Mouse (Mus musculus) kidney, embryonic 16.5 days (tissue): ENCODE results near the gene Apol6. TPM values are rescaled to one million over a fixed set of nuclear protein-coding genes. Genes with fewer than 3 reads are reported as not detected.
A peak's percentile ranks its signal among the peaks of the same experiment; 100 is the strongest.

Experiments
- ATAC-seq: fragments of 200-750 bp; cut with Nextera tagmentation; 2 replicates; pipeline ENCODE4 v1.8.0; 2017; ENCODE audit warnings: moderate TSS enrichment; ENCODE audit not compliant: low FRiP score, low TSS enrichment
- H3K27ac ChIP-seq: fragments of 300-500 bp; sonication (generic); 2 replicates; pipeline ENCODE4 v1.5.1; 2014; ENCODE audit warnings: low read length
- H3K27me3 ChIP-seq: fragments of 300-500 bp; sonication (generic); 2 replicates; pipeline ENCODE4 v1.6.1; 2014; ENCODE audit warnings: low read length, control low read depth, mixed read lengths; ENCODE audit not compliant: insufficient read depth
- H3K36me3 ChIP-seq: fragments of 300-500 bp; sonication (generic); 2 replicates; pipeline ENCODE4 v1.6.1; 2014; ENCODE audit warnings: low read length, control low read depth, mixed read lengths; ENCODE audit not compliant: insufficient read depth
- H3K4me1 ChIP-seq: fragments of 300-500 bp; sonication (generic); 2 replicates; pipeline ENCODE4 v1.6.1; 2014; ENCODE audit warnings: low read length, control low read depth, mixed read lengths; ENCODE audit not compliant: insufficient read depth
- H3K4me2 ChIP-seq: fragments of 300-500 bp; sonication (generic); replicated peaks from 2 replicates; pipeline ENCODE4 v1.6.1; 2014; ENCODE audit warnings: low read depth, low read length
- H3K4me3 ChIP-seq: fragments of 300-500 bp; sonication (generic); 2 replicates; pipeline ENCODE4 v1.5.1; 2014; ENCODE audit warnings: mild to moderate bottlenecking, low read length
- H3K9ac ChIP-seq: fragments of 300-500 bp; sonication (generic); replicated peaks from 2 replicates; pipeline ENCODE4 v1.6.1; 2014; ENCODE audit warnings: low read length
- H3K9me3 ChIP-seq: fragments of 300-500 bp; sonication (generic); 2 replicates; pipeline ENCODE4 v1.6.1; 2016; ENCODE audit warnings: low read length, control low read depth
- WGBS: fragments of 180-500 bp; shearing (Covaris S2); extraction: QIAGEN DNeasy Blood & Tissue Kit; methylation state at CpG from one replicate; pipeline ENCODE4 v1.1.7; 2014; 5-methylcytosine and 5-hydroxymethylcytosine counted together
- polyA plus RNA-seq: library from polyadenylated mRNA; unstranded; fragments of >200 nt; fragmentation: Nextera tagmentation; extraction: Ambion mirVana; gene quantifications from 2 replicates; pipeline ENCODE4 v1.2.1, GENCODE M21; 2015

The Apol6 gene
- polyA plus RNA-seq, 1 experiment from 2014 or later: not detected

DNA sequence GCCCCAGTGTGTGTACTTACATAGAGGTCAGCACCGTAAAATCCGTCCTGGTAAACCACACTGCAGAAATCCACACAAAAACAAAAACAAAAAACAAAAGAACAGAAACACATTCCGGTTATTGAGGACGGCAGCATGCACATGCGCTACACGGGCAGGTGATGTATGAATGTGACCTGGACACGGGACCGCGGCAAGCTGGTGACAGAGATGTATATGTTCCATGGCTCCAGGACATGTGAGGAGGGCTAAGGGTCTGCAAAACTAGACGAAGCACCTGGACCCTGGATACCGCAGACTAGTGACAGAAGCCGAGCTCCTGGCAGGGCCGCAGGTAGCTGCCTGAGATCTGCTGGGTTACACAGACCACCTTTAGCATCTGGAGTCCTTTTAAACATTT, 49.9 kb downstream of the Apol6 start:
- Histone ChIP-seq H3K4me1 (peaks cover 7% of the 10 kb centered on the region; the same call in 1 of the 2 replicates), H3K4me2 (no peak overlapping the region), H3K27ac (no peak overlapping the region), H3K9me3 (no peaks in the 10 kb centered on the region), H3K27me3 (no peaks in the 10 kb centered on the region), H3K9ac (no peak overlapping the region), H3K4me3 (no peak overlapping the region), H3K36me3 (peaks cover 36% of the 10 kb centered on the region)
- ATAC-seq: no peak
- WGBS: 93% methylated on average over 13 of the region's 13 CpGs

GRCm38 (mm10) chr15:77095216-77095615, 50.7 kb downstream of the Apol6 start:
- Histone ChIP-seq H3K9me3 (no peaks in the 10 kb centered on the region), H3K4me1 (peaks cover under 1% of the 10 kb centered on the region; the same call in 1 of the 2 replicates), H3K4me2 (no peak overlapping the region), H3K27ac (no peak overlapping the region), H3K27me3 (no peaks in the 10 kb centered on the region), H3K36me3 (peaks cover 36% of the 10 kb centered on the region), H3K4me3 (no peak overlapping the region), H3K9ac (no peak overlapping the region)
- 86% methylated on average over 1 of the region's 1 CpGs for WGBS
- ATAC-seq: no peak

DNA sequence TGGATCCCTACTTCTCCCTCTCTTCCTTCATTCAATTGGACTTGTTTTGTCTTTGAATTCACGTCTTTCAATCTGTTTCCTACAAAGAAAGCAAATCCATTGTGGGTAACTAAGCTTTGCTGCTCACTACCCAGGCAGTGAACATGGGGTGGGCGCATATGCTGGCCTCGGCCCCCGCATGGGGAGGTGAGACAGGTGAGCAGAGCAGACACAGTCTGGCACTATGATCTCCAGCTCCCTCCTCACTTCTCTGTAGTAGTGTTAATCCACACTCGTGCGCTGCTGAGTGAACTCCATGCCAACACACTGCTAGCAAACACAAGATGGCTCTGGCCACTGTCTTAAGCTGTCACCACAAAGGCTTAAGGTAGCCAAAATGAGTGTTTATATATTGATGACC, 52.8 kb downstream of the Apol6 start:
- 93% methylated on average over 6 of the region's 6 CpGs for WGBS
- Histone ChIP-seq H3K36me3 (peaks cover 44% of the 10 kb centered on the region), H3K9ac (no peak overlapping the region)

GRCm38 (mm10) chr15:77099756-77100155, 55.2 kb downstream of the Apol6 start:
- Histone ChIP-seq H3K9me3 (no peaks in the 10 kb centered on the region), H3K27ac (no peak overlapping the region), H3K4me2 (no peak overlapping the region), H3K27me3 (no peaks in the 10 kb centered on the region), H3K4me1 (0 out of 2 replicates have a peak, but pooled peaks cover 5% of the 10 kb centered on the region), H3K36me3 (peaks cover 35% of the 10 kb centered on the region), H3K9ac (no peak overlapping the region), H3K4me3 (no peak overlapping the region)
- WGBS: 44% methylated on average over 3 of the region's 3 CpGs
- no peak for ATAC-seq

More for the DNA sequence above, 52.8 kb downstream of the Apol6 start:
- H3K9me3 ChIP-seq: no peaks in the 10 kb centered on the region
- H3K4me1 ChIP-seq: no peaks in the 10 kb centered on the region
- H3K4me2 ChIP-seq: no peak overlapping the region
- no peak overlapping the region for H3K4me3 ChIP-seq
- H3K27ac ChIP-seq: no peak overlapping the region
- H3K27me3 ChIP-seq: no peaks in the 10 kb centered on the region
- no peak for ATAC-seq

DNA sequence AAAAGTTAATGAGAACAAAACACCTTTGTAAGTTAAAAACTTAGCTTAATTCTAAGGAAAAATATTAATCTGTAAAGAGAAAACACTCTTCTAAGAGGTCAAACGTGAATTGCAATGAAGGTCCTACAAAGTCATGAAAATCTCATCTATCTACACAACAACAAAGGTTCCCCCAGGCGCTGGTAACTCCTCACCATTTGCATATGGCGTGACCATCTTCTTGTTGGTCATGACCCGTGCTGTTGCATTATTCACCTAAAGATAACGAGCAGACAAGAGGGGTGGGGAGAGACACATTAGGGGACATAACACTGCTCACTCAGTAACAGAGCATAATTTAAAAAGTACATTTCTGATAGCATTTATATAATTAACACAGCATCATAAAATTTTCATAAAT, 58.2 kb downstream of the Apol6 start:
- Histone ChIP-seq H3K4me3 (no peak overlapping the region), H3K9me3 (no peaks in the 10 kb centered on the region), H3K27ac (no peak overlapping the region), H3K36me3 (peaks cover 24% of the 10 kb centered on the region), H3K4me1 (0 out of 2 replicates have a peak, but pooled peaks cover 5% of the 10 kb centered on the region), H3K27me3 (no peaks in the 10 kb centered on the region), H3K9ac (no peak overlapping the region), H3K4me2 (no peak overlapping the region)
- no peak for ATAC-seq
- 88% methylated on average over 5 of the region's 5 CpGs for WGBS

DNA sequence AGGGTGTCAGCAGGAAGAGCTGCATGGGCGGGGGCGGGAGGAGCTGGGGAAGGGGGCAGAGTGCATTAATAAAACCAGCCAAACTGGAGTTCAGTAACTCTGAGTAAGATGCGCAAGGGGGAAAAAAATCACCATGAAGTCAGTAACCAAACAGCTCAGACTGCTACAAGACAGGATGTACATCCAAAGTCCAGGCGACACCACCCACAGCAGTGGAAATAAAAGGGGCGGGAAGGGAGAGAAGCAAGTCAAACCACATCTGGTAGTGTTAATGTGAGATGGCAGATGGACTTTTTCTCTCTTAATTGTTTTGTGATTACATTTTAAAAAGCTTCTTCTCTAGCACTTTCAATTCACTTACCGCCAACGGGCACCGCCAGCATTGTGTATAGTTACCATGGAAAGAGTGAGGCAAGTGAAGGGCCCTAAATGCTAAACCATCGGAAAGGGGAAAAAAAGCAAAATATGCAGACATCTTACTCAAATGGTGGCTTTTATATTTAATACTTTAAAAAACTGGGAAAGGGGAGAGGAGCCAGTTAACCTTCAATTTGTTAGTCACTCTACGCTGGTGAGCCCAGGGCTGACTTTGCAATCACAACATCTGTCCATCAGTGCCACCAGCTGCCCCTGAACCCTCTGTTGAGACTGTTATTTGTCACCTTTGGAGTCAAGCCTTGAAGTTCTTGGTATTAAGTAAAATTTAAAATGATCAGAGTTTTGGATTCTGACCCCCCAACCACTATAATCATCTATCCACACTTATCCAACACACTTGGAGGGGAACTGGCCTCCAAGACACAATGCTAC, 60.0 kb downstream of the Apol6 start:
- 77% methylated on average over 10 of the region's 10 CpGs for WGBS
- ATAC-seq: no peak
- no peak overlapping the region for H3K9ac ChIP-seq
- 0 out of 2 replicates have a peak overlapping the region, but pooled peaks have one; percentile 13 for H3K27ac ChIP-seq
- 0 out of 2 replicates have a peak, but pooled peaks cover 5% of the 10 kb centered on the region for H3K4me1 ChIP-seq
- H3K9me3 ChIP-seq: no peaks in the 10 kb centered on the region
- H3K4me2 ChIP-seq: no peak overlapping the region
- peaks cover 19% of the 10 kb centered on the region for H3K36me3 ChIP-seq
- H3K4me3 ChIP-seq: no peak overlapping the region
- no peaks in the 10 kb centered on the region for H3K27me3 ChIP-seq

- Histone ChIP-seq H3K4me2 (no peak overlapping the region), H3K9me3 (no peaks in the 10 kb centered on the region), H3K4me3 (no peak overlapping the region), H3K36me3 (peaks cover 20% of the 10 kb centered on the region), H3K27ac (no peak overlapping the region), H3K27me3 (no peaks in the 10 kb centered on the region), H3K4me1 (0 out of 2 replicates have a peak, but pooled peaks cover 5% of the 10 kb centered on the region), H3K9ac (no peak overlapping the region)
- 80% methylated on average over 10 of the region's 10 CpGs for WGBS
- ATAC-seq: no peak
These were observed 60.7 kb downstream of the Apol6 start for GRCm38 (mm10) chr15:77105273-77105672.

Other genes with a start within 250 kb of the Apol6 start
- 23.2 and 24.6 TPM in 2 replicates for gene Zfp251, start 173.3 kb upstream of the Apol6 start, polyA plus RNA-seq
- gene Zfp7, start 165.5 kb upstream of the Apol6 start, polyA plus RNA-seq: 18.3 and 19.6 TPM in 2 replicates
- not detected in 2 replicates for gene Gm49527, start 165.4 kb upstream of the Apol6 start, polyA plus RNA-seq
- 15.8 and 16.2 TPM in 2 replicates for gene Zfp647, start 119.3 kb upstream of the Apol6 start, polyA plus RNA-seq
- gene 1110038F14Rik, start 96.2 kb upstream of the Apol6 start, polyA plus RNA-seq: 78.1 and 82.2 TPM in 2 replicates
- 0.64 and 0.71 TPM in 2 replicates for gene Mb, start 5.9 kb downstream of the Apol6 start, polyA plus RNA-seq